Mouse (Mus musculus): ENCODE data around the gene Zfp248.
A peak's percentile ranks its signal among the peaks of the same experiment; 100 is the strongest.

Zfp248 gene

GRCm38 (mm10) chr6:118455042-118455631 lies at the start of gene Zfp248:
TSS of gene Zfp248 (minus strand) at chr6:118455528.
- DNase-seq (ENCODE audit: low read depth, low spot score) = peak; percentile 98

GRCm38 (mm10) chr6:118499010-118499409 lies 43.7 kb upstream of the Zfp248 start:
- DNase-seq (ENCODE audit: low read depth, low spot score) = no peak

GRCm38 (mm10) chr6:118482125-118482524 lies 26.8 kb upstream of the Zfp248 start:
- DNase-seq (ENCODE audit: low read depth, low spot score) = no peak

GRCm38 (mm10) chr6:118478957-118479708 lies 23.8 kb upstream of the Zfp248 start, which contains the start of gene Zfp9:
TSS of gene Zfp9 (minus strand) at chr6:118479320.
- peak; percentile 96 for DNase-seq (ENCODE audit: low read depth, low spot score)

- peak; percentile 43 for DNase-seq (ENCODE audit: low read depth, low spot score)
Measured at GRCm38 (mm10) chr6:118477875-118478785, 22.8 kb upstream of the Zfp248 start.

GRCm38 (mm10) chr6:118462069-118462705 lies 6.9 kb upstream of the Zfp248 start:
- DNase-seq (ENCODE audit: low read depth, low spot score) = no peak

- DNase-seq (ENCODE audit: low read depth, low spot score) = no peak
Measured at GRCm38 (mm10) chr6:118457726-118458125, 2.4 kb upstream of the Zfp248 start.

- peak; percentile 44 for DNase-seq (ENCODE audit: low read depth, low spot score)
Measured at GRCm38 (mm10) chr6:118454452-118454851, 876 bp downstream of the Zfp248 start.

GRCm38 (mm10) chr6:118431502-118431901 lies 23.8 kb downstream of the Zfp248 start:
- no peak for DNase-seq (ENCODE audit: low read depth, low spot score)

- DNase-seq (ENCODE audit: low read depth, low spot score) = no peak
Measured at GRCm38 (mm10) chr6:118426666-118427065, 28.7 kb downstream of the Zfp248 start.

GRCm38 (mm10) chr6:118419050-118419920 lies 36.0 kb downstream of the Zfp248 start, which contains the start of gene Bms1:
TSS of gene Bms1 (minus strand) at chr6:118419474.
- DNase-seq (ENCODE audit: low read depth, low spot score) = peak; percentile 99

- no peak for DNase-seq (ENCODE audit: low read depth, low spot score)
Measured at GRCm38 (mm10) chr6:118410428-118410827, 44.9 kb downstream of the Zfp248 start.

GRCm38 (mm10) chr6:118408510-118408909 lies 46.8 kb downstream of the Zfp248 start:
- no peak for DNase-seq (ENCODE audit: low read depth, low spot score)

- DNase-seq (ENCODE audit: low read depth, low spot score) = peak; percentile 6
Measured at GRCm38 (mm10) chr6:118406421-118406820, 48.9 kb downstream of the Zfp248 start.

GRCm38 (mm10) chr6:118390746-118391145 lies 64.6 kb downstream of the Zfp248 start:
- no peak for DNase-seq (ENCODE audit: low read depth, low spot score)

GRCm38 (mm10) chr6:118385962-118386361 lies 69.4 kb downstream of the Zfp248 start:
- peak; percentile 28 for DNase-seq (ENCODE audit: low read depth, low spot score)

- DNase-seq (ENCODE audit: low read depth, low spot score) = no peak
Measured at GRCm38 (mm10) chr6:118381234-118381633, 74.1 kb downstream of the Zfp248 start.

GRCm38 (mm10) chr6:118380630-118381029 lies 74.7 kb downstream of the Zfp248 start:
- DNase-seq (ENCODE audit: low read depth, low spot score) = no peak

- peak; percentile 70 for DNase-seq (ENCODE audit: low read depth, low spot score)
Measured at GRCm38 (mm10) chr6:118379451-118380167, 75.7 kb downstream of the Zfp248 start.

GRCm38 (mm10) chr6:118377611-118378010 lies 77.7 kb downstream of the Zfp248 start:
- peak; percentile 46 for DNase-seq (ENCODE audit: low read depth, low spot score)

All from brain, adult 2 months (tissue).